8 mouse cellular contexts compared by ENCODE assay signal in genomic region chr4:56865003-56865511, GRCm38 (mm10). TPM values are rescaled to one million over a fixed set of nuclear protein-coding genes. Genes with fewer than 3 reads are reported as not detected.
DNase-seq lines count a peak whose midpoint lies in the region; ATAC-seq and TF ChIP-seq lines count a peak whose summit lies in the region.

Ctnnal1 (minus strand) TSS chr4:56865188.

- TF ChIP-seq POLR2A in ES-Bruce4 (IDR thresholded peaks at IDR 0.05; ENCODE audit: insufficient read depth, low read length): peak; percentile 58

- under 1% methylated on average over 41 of the region's 45 CpGs for WGBS in forebrain, embryonic 13.5 days
- 0% methylated on average over 37 of the region's 45 CpGs for WGBS in heart, postnatal 0 days
- WGBS in liver, embryonic 14.5 days (ENCODE audit: insufficient replicate concordance): 0% methylated on average over 45 of the region's 45 CpGs
- WGBS in neural tube, embryonic 11.5 days: 1% methylated on average over 36 of the region's 45 CpGs
- under 1% methylated on average over 38 of the region's 45 CpGs for WGBS in stomach, embryonic 16.5 days

- peak; percentile 76 for DNase-seq in c-Kit-positive CD71-positive TER-119-positive erythroid progenitor cells, embryonic 14.5 days (ENCODE audit: low spot score)
- DNase-seq in heart, postnatal 0 days (ENCODE audit: low spot score): peak; percentile 89
- peak; percentile 97 for DNase-seq in kidney, postnatal 36 days
- peak; percentile 68 to 79 (median 70) for DNase-seq in liver, embryonic 14.5 days (ENCODE audit: low read depth in 3 of 3, low spot score in 3 of 3)
- DNase-seq in neural tube, embryonic 11.5 days (ENCODE audit: low spot score): peak; percentile 87

- no peak for TF ChIP-seq CTCF in ES-Bruce4 (IDR thresholded peaks at IDR 0.05; ENCODE audit: low read depth, low read length)
- no peak for TF ChIP-seq CTCF in heart, postnatal 0 days (IDR thresholded peaks at IDR 0.05; ENCODE audit: low read depth)
- no peak for TF ChIP-seq CTCF in liver, embryonic 14.5 days (IDR thresholded peaks at IDR 0.05; ENCODE audit: low read depth)

- H3K4me3 ChIP-seq in ES-Bruce4 (ENCODE audit: low read depth, low read length): peak within 1 kb of the TSS; percentile 98
- H3K4me3 ChIP-seq in forebrain, embryonic 13.5 days: peak within 1 kb of the TSS; percentile 86
- peak within 1 kb of the TSS; percentile 76 for H3K4me3 ChIP-seq in heart, postnatal 0 days (ENCODE audit: low read depth, low read length)
- H3K4me3 ChIP-seq in liver, embryonic 14.5 days (ENCODE audit: insufficient read depth in 1 of 2, low read depth in 2 of 2, low read length in 2 of 2): peak within 1 kb of the TSS; percentile 83 to 84
- H3K4me3 ChIP-seq in neural tube, embryonic 11.5 days (ENCODE audit: low read depth, low read length): peak within 1 kb of the TSS; percentile 84
- H3K4me3 ChIP-seq in stomach, embryonic 16.5 days (replicated peaks; ENCODE audit: low read length): peak within 1 kb of the TSS; percentile 69

- peaks cover 3% of the 10 kb centered on the region; the same call in 1 of the 2 replicates for H3K36me3 ChIP-seq in ES-Bruce4 (ENCODE audit: control insufficient read depth, insufficient read depth, low read length, poor library complexity, severe bottlenecking)
- no peaks in the 10 kb centered on the region for H3K36me3 ChIP-seq in forebrain, embryonic 13.5 days (ENCODE audit: poor library complexity, severe bottlenecking)
- no peaks in the 10 kb centered on the region for H3K36me3 ChIP-seq in heart, postnatal 0 days (replicated peaks; ENCODE audit: control insufficient read depth, insufficient read depth, low read length)
- H3K36me3 ChIP-seq in liver, embryonic 14.5 days (replicated peaks; ENCODE audit: control insufficient read depth, insufficient read depth, low read depth): no peaks in the 10 kb centered on the region
- no peaks in the 10 kb centered on the region for H3K36me3 ChIP-seq in neural tube, embryonic 11.5 days (ENCODE audit: control insufficient read depth, insufficient read depth, low read length)
- H3K36me3 ChIP-seq in stomach, embryonic 16.5 days (ENCODE audit: control insufficient read depth, insufficient read depth, low read length): no peaks in the 10 kb centered on the region

- peak within 1 kb of the TSS; percentile 79 for H3K9ac ChIP-seq in ES-Bruce4 (ENCODE audit: low read depth, poor library complexity, severe bottlenecking)
- H3K9ac ChIP-seq in forebrain, embryonic 13.5 days: peak within 1 kb of the TSS; percentile 90
- peak within 1 kb of the TSS; percentile 76 for H3K9ac ChIP-seq in heart, postnatal 0 days (replicated peaks; ENCODE audit: low read depth, low read length)
- H3K9ac ChIP-seq in liver, embryonic 14.5 days (replicated peaks): peak within 1 kb of the TSS; percentile 86
- peak within 1 kb of the TSS; percentile 92 for H3K9ac ChIP-seq in neural tube, embryonic 11.5 days (ENCODE audit: low read length)
- H3K9ac ChIP-seq in stomach, embryonic 16.5 days (ENCODE audit: low read length): peak within 1 kb of the TSS; percentile 84

- TF ChIP-seq EP300 in ES-Bruce4 (IDR thresholded peaks at IDR 0.05; ENCODE audit: insufficient read depth, low read depth, low read length): no peak
- TF ChIP-seq EP300 in heart, postnatal 0 days (IDR thresholded peaks at IDR 0.05; ENCODE audit: low read depth): no peak
- TF ChIP-seq EP300 in liver, embryonic 14.5 days (IDR thresholded peaks at IDR 0.05; ENCODE audit: low read depth): no peak

- H3K27ac ChIP-seq in ES-Bruce4 (ENCODE audit: insufficient read depth, low read length): peak within 1 kb of the TSS; percentile 17; the same call in 1 of the 2 replicates
- H3K27ac ChIP-seq in forebrain, embryonic 13.5 days: peak within 1 kb of the TSS; percentile 66
- peak within 1 kb of the TSS; percentile 91 for H3K27ac ChIP-seq in heart, postnatal 0 days (ENCODE audit: low read depth)
- peak within 1 kb of the TSS; percentile 71 for H3K27ac ChIP-seq in liver, embryonic 14.5 days
- peak within 1 kb of the TSS; percentile 82 for H3K27ac ChIP-seq in neural tube, embryonic 11.5 days (ENCODE audit: low read depth, low read length)
- H3K27ac ChIP-seq in stomach, embryonic 16.5 days (ENCODE audit: low read length): peak within 1 kb of the TSS; percentile 76

- peak; percentile 97 for ATAC-seq in forebrain, embryonic 13.5 days
- ATAC-seq in heart, postnatal 0 days (ENCODE audit: insufficient read depth, low read depth): peak; percentile 95
- ATAC-seq in liver, embryonic 14.5 days (ENCODE audit: insufficient read depth): peak; percentile 94
- peak; percentile 96 for ATAC-seq in neural tube, embryonic 11.5 days (ENCODE audit: insufficient read depth, low FRiP score, low TSS enrichment)
- ATAC-seq in stomach, embryonic 16.5 days (ENCODE audit: insufficient read depth, low FRiP score): peak; percentile 99

- peaks cover 5% of the 10 kb centered on the region for H3K4me1 ChIP-seq in ES-Bruce4 (ENCODE audit: control insufficient read depth, insufficient read depth, low read length)
- H3K4me1 ChIP-seq in forebrain, embryonic 13.5 days: peaks cover 18% of the 10 kb centered on the region
- H3K4me1 ChIP-seq in heart, postnatal 0 days (ENCODE audit: control insufficient read depth, insufficient read depth): peaks cover 27% of the 10 kb centered on the region
- H3K4me1 ChIP-seq in liver, embryonic 14.5 days (replicated peaks; ENCODE audit: control insufficient read depth in 2 of 2, insufficient read depth in 2 of 2, low read length in 1 of 2): peaks cover 15 to 21% of the 10 kb centered on the region in 2 experiments
- H3K4me1 ChIP-seq in neural tube, embryonic 11.5 days (ENCODE audit: control insufficient read depth, insufficient read depth, low read length): peaks cover 4% of the 10 kb centered on the region; the same call in 1 of the 2 replicates
- peaks cover 9% of the 10 kb centered on the region for H3K4me1 ChIP-seq in stomach, embryonic 16.5 days (ENCODE audit: control insufficient read depth, insufficient read depth, low read length)

- peak within 1 kb of the TSS; percentile 84 for H3K4me2 ChIP-seq in forebrain, embryonic 13.5 days
- peak within 1 kb of the TSS; percentile 86 for H3K4me2 ChIP-seq in heart, postnatal 0 days (ENCODE audit: low read depth, low read length)
- H3K4me2 ChIP-seq in liver, embryonic 14.5 days (ENCODE audit: low read depth): peak within 1 kb of the TSS; percentile 98
- H3K4me2 ChIP-seq in neural tube, embryonic 11.5 days (ENCODE audit: low read depth): peak within 1 kb of the TSS; percentile 86
- H3K4me2 ChIP-seq in stomach, embryonic 16.5 days (ENCODE audit: low read depth, low read length): peak within 1 kb of the TSS; percentile 92

- H3K9me3 ChIP-seq in ES-Bruce4 (replicated peaks; ENCODE audit: control insufficient read depth, insufficient read depth, low read length, poor library complexity, severe bottlenecking): no peaks in the 10 kb centered on the region
- H3K9me3 ChIP-seq in forebrain, embryonic 13.5 days (replicated peaks): no peaks in the 10 kb centered on the region
- H3K9me3 ChIP-seq in heart, postnatal 0 days (replicated peaks; ENCODE audit: control insufficient read depth, low read length): no peaks in the 10 kb centered on the region
- no peaks in the 10 kb centered on the region for H3K9me3 ChIP-seq in liver, embryonic 14.5 days (ENCODE audit: control insufficient read depth, low read length)
- H3K9me3 ChIP-seq in neural tube, embryonic 11.5 days (ENCODE audit: control insufficient read depth, low read length): no peaks in the 10 kb centered on the region
- H3K9me3 ChIP-seq in stomach, embryonic 16.5 days (replicated peaks; ENCODE audit: control insufficient read depth, low read length): no peaks in the 10 kb centered on the region

- H3K27me3 ChIP-seq in ES-Bruce4 (ENCODE audit: control insufficient read depth, insufficient read depth, low read length, poor library complexity, severe bottlenecking): no peaks in the 10 kb centered on the region
- no peaks in the 10 kb centered on the region for H3K27me3 ChIP-seq in forebrain, embryonic 13.5 days
- no peaks in the 10 kb centered on the region for H3K27me3 ChIP-seq in heart, postnatal 0 days (ENCODE audit: control insufficient read depth, insufficient read depth, low read length)
- no peaks in the 10 kb centered on the region for H3K27me3 ChIP-seq in liver, embryonic 14.5 days (ENCODE audit: control insufficient read depth, insufficient read depth, low read length)
- H3K27me3 ChIP-seq in neural tube, embryonic 11.5 days (ENCODE audit: control insufficient read depth, insufficient read depth, low read length): no peaks in the 10 kb centered on the region
- H3K27me3 ChIP-seq in stomach, embryonic 16.5 days (ENCODE audit: control insufficient read depth, insufficient read depth, low read length): no peaks in the 10 kb centered on the region

RNA-seq across cellular contexts. Expression of gene Ctnnal1, which starts in this region (rescaled TPM):
- polyA plus RNA-seq in ES-Bruce4 (2011; ENCODE audit: insufficient read depth, insufficient read length, low read depth, missing spikeins): 95.7 and 98.7 TPM in 2 replicates
- polyA plus RNA-seq in forebrain, embryonic 13.5 days (2015; fragmentation: Nextera tagmentation; extraction: Ambion mirVana): 16.5 and 19.4 TPM in 2 replicates
- total RNA-seq in heart, postnatal 0 days (2014; rRNA removed; ENCODE audit: low replicate concordance): 27.9 and 34.3 TPM in 2 replicates
- 34.4 and 35.5 TPM in 2 replicates for polyA plus RNA-seq in heart, postnatal 0 days (2015; fragmentation: Nextera tagmentation; extraction: Ambion mirVana)
- polyA plus RNA-seq in liver, embryonic 14.5 days (2012; rRNA removed): 2.9 and 4.8 TPM in 2 replicates
- 8.2 and 9.0 TPM in 2 replicates for polyA plus RNA-seq in liver, embryonic 14.5 days (2014; fragmentation: Nextera tagmentation; extraction: Ambion mirVana)
- polyA plus RNA-seq in neural tube, embryonic 11.5 days (2014; fragmentation: Nextera tagmentation; extraction: Ambion mirVana): 27.4 and 27.9 TPM in 2 replicates
- polyA plus RNA-seq in stomach, embryonic 16.5 days (2015; fragmentation: Nextera tagmentation; extraction: Ambion mirVana): 17.5 and 17.7 TPM in 2 replicates

Comparison
In these comparisons a context has a peak if more than half of its experiments do, and no peak if none do; other contexts are left out.
1. Peak in every context shown above with its lines: DNase-seq, ATAC-seq, H3K4me3 ChIP-seq and H3K27ac ChIP-seq.
2. H3K27ac ChIP-seq: peak in every context shown above with its lines; median percentile 91 in heart, postnatal 0 days; 82 in neural tube, embryonic 11.5 days; 76 in stomach, embryonic 16.5 days; 71 in liver, embryonic 14.5 days; 66 in forebrain, embryonic 13.5 days; 17 in ES-Bruce4.